Mouse (Mus musculus) embryonic fibroblast, embryonic 13.5 days (primary cell): ENCODE results near the gene Akap2.

Source experiments
- CTCF ChIP-seq: IDR thresholded peaks from 2 replicates; pipeline ENCODE4 v1.5.1; 2011; ENCODE audit warnings: mild to moderate bottlenecking, control low read depth, low read length, moderate library complexity, borderline replicate concordance; ENCODE audit not compliant: insufficient read depth
- POLR2A ChIP-seq: IDR thresholded peaks from 2 replicates; pipeline ENCODE4 v1.6.1; 2011; ENCODE audit warnings: low read depth, mild to moderate bottlenecking, control low read depth, low read length, moderate library complexity

GRCm38 (mm10) chr4:57846381-57846990, 129.0 kb downstream of the Akap2 start:
- TF ChIP-seq CTCF (no peak), POLR2A (no peak)
